Mouse (Mus musculus) layer of hippocampus, postnatal 14 days (tissue): ENCODE results near the gene Col27a1. TPM values are rescaled to one million over a fixed set of nuclear protein-coding genes. Genes with fewer than 3 reads are reported as not detected.

Experiments used
- DNase-seq, 2 experiments: peaks; one replicate each; pipeline ENCODE4 v3.0.0; 2021 to 2022; ENCODE audit warnings: low spot score in 2 of 2, mixed read lengths in 1 of 2
- total RNA-seq, 2 experiments: library from RNA; stranded (reverse); gene quantifications; 2 replicates each; pipeline ENCODE4 v1.2.3; 2021

The Col27a1 gene
- total RNA-seq, 2 experiments from 2014 or later, result 3.1 to 3.8 TPM

DNA sequence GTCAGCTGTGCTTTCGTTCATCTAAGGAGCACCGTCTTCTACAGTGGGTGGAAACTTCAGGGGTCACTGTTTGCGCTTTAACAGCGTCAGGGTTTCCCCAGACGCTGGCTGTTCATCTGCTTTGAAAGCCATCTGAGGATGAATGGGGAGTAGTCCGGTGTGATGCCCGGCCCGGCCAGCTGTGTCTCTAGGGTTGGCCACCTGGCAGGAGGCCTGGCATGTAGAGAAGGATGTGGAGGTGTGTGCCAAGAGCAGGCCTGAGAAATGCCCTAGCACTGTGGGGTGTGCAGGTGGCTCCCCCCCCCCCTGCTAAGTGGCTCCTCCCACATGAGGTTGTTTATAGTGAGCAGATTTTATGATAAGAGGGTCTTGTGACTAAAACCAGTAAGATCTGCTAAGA, 8.4 kb downstream of the Col27a1 start:
- DNase-seq, result no peak

DNA sequence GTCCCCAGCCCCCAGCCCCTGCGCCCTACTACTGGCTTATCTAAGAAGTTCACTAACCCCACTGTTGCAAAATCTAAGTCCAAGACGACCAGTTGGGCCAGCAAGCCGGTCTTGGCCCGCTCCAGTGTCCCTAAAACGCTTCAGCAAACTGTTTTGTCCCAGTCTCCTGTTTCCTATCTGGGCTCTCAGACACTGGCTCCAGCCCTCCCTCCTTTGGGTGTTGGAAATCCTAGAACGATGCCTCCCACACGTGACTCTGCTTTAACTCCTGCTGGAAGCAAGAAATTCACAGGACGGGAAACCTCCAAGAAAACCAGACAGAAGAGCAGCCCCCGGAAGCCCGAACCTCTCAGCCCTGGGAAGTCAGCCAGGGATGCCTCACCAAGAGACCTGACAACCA, 11.6 kb downstream of the Col27a1 start:
- no peak for DNase-seq

- DNase-seq, result peak in 1 of 2 experiments; percentile 43
Measured at GRCm38 (mm10) chr4:63226164-63226882, 12.5 kb downstream of the Col27a1 start.

- no peak for DNase-seq
Measured at GRCm38 (mm10) chr4:63226883-63227235, 13.1 kb downstream of the Col27a1 start.

GRCm38 (mm10) chr4:63228943-63229342, 15.1 kb downstream of the Col27a1 start:
- DNase-seq, result peak in 1 of 2 experiments; percentile 58

DNA sequence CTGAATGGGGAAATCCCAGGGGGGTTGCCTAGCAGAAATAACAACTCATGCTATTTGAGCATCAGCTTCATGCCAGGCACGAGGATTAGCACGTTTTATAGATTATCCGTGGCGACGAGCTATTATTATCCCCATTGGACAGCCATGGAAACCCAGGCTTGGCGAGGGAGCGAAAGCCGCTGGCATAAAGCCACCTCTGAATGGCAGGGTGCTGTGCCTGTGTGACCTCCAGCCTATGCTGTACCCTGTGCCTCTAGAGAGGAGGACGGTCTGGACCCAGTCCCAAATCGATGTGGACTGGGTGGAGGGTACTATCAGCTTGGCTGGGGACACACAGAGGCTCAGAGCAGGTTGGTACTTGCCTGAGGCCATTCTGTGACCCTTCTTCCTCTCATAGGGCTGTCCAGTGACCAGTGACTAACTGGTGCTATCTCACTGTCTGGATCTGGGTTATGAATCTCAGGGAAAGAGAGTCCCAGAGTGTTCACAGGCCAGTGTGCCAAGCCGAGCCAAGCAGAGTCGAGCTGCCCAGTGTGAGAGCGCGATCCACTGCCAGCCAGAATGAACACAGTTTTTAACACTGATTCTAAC, 16.3 kb downstream of the Col27a1 start:
- DNase-seq, result no peak

DNA sequence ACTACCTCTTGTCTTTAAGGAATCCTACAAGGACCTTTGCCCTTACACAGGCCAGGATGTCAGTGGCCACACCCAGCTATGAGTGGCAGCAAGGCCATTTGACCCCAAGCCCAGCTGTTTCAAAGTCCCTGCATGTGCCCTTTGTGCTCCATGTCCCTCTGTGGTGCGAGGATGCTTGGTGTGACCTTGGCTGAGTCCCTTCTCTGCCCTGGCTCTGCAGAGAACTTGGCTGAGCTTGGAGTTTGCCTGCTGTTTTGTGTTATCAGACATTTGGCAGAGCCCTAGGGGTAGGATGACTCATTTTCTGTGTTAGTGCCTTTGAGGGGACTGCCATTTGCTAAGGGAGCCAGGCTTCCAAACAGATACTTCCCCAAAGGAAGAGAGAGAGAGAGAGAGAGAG, 17.3 kb downstream of the Col27a1 start:
- no peak for DNase-seq

DNA sequence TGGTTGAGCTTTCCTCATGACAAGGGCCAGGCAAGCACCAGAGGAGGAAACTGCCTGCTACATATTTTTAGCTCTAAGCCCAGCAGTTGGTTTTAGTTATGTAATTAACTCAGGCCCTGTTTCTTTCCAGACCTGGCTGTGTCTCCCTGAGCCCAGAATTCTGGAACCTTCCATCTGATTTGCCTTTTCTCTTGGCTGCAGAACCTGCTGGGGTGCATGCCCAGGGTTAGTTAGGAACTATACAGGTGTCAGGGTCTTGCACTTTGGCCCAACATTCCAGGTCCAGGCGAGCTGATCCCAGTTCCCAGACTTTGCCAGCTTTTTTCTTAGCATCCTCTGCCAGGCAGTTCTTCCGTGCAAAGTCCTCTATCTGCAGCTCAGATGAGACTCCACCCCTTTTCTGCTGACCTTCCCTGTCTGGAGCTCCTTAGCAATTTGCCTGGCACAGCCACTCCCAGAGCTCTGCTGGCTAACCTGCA, 18.8 kb downstream of the Col27a1 start:
- no peak for DNase-seq

- no peak for DNase-seq
Measured at GRCm38 (mm10) chr4:63233557-63234452, 20.0 kb downstream of the Col27a1 start.

- no peak for DNase-seq
Measured at GRCm38 (mm10) chr4:63234852-63235251, 21.0 kb downstream of the Col27a1 start.

DNA sequence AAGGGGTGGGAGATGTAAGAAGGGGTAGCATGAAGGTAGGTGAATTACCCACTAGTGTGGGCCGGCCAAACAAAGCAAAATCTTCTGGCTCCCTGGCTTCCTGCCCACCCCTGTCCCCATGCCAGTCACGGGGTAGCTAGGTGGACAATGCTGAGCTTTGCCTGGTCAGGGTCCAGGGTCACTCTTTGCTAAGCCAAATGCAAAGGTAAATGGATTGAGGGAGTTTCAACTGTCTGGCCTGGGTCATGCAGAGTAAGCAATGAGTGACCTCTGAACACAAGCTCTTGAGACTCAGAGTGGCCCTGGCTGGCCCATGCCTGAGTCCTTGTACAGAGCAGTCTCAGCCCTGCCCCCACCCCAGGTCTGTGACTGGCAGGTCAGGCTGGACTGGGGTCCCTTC, 22.4 kb downstream of the Col27a1 start:
- no peak for DNase-seq

- DNase-seq, result no peak
Measured at GRCm38 (mm10) chr4:63237225-63237624, 23.4 kb downstream of the Col27a1 start.

DNA sequence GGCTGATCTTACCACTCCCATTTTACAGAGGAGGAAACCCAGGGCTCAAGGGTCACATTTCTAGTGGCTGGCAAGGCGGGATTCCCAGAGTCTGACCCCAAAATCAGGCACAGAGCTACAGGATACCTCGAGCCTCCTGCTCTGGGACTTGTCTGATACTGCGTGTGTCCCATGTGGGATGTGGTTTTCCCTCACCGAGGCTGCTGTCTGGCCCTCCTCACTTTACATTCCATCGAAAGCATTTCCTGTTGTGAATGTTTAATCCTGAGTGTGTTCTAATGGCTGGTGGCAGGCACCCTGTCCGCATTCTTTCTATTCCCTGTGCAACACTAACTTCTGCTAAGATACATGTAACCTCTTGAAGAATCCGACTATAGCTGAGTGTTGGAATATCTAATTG, 24.3 kb downstream of the Col27a1 start:
- no peak for DNase-seq

DNA sequence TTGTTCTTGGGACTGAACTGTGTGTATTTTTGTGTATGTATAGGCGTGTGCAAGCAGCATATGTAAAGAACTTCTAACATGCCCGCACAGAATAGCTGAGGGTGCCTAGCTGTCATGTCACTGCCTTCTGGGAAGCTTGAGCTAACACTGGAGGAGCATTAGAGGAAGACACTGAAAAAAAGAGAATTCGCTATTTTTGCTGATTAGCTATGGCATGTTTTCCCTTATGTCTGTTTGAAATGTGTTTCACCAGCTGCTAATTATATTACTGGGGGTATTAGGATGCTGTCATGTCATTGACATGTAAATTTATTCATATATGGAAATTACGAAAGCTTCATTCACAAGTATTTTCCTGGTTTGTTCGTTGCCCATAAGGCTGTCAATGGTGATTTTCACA, 24.9 kb downstream of the Col27a1 start:
- DNase-seq, result no peak

GRCm38 (mm10) chr4:63241031-63241430, 27.2 kb downstream of the Col27a1 start:
- DNase-seq, result no peak

GRCm38 (mm10) chr4:63247991-63248390, 34.2 kb downstream of the Col27a1 start:
- DNase-seq, result no peak

DNA sequence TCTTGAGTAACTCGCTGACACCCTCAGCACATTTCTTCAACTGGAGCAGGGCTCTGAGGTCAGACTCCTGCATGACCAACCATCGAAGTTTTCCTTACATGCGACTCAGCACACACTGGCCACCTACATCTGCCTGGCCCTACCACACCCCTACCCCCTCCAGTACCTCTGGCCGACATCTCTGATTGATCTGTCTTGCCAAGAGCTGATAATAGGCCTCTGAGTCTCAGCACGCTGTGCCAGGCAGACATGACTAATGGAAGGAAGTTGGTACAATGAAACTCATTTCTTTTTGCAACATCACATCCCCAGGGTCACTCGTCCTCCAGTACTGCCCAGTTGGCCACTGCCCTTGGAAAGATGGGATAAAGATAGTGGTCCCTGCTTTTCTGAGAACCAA, 35.1 kb downstream of the Col27a1 start:
- no peak for DNase-seq

DNA sequence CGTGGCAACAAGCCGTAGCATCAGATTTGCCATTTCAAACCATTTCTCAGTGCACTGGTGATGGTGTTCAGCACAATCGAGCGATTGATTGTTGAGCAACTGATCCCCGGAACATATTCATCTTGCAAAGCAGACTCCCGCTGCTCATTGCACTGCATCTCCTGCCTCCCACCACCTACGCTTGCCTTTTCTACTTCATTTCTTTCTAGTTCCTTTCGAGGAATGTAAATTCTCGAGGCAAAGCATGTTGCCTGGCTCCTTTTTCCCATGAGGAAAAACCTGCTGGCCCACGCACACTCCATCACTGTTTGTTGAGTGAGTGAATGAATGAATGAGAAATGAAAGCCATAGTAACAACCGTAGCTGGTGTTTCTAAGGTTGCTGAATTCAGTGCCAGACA, 38.0 kb downstream of the Col27a1 start:
- peak in 1 of 2 experiments; percentile 38 for DNase-seq

- peak; percentile 36 to 60 for DNase-seq
Measured at GRCm38 (mm10) chr4:63253716-63254115, 39.9 kb downstream of the Col27a1 start.

- DNase-seq, result no peak
Measured at GRCm38 (mm10) chr4:63254151-63254550, 40.3 kb downstream of the Col27a1 start.

DNA sequence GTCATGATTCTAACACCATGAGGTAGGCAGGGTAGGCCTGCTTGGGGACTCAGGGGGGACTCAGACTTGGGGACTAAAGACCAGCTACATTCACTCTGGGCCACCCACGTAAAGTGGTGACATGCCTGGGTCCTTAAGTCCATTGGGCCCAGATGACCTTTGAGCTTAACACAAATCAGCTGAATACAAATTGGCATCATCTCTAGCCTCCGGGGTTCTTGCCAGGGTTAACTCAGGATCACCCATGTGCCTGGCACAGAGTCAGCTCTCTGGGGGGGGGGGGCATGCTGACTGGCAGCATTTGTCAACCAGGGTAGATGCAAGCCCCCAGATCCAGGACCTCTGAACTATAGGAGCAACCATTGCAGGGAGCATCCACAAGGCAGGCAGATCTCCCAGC, 42.6 kb downstream of the Col27a1 start:
- no peak for DNase-seq

- DNase-seq, result no peak
Measured at GRCm38 (mm10) chr4:63257346-63257745, 43.5 kb downstream of the Col27a1 start.
